Mouse (Mus musculus) heart, postnatal 0 days (tissue): ENCODE measurements at regions not wholly inside any gene's neighbourhood (a gene's known extent, or its start where the extent isn't known, plus 50 kb on each side); places are given as distances from the start of the nearest gene placed in this dataset.

Experiments used
- CTCF ChIP-seq: IDR thresholded peaks from 2 replicates; pipeline ENCODE4 v1.5.1; 2016; ENCODE audit warnings: antibody characterized with exemption, control low read depth, low read depth
- EP300 ChIP-seq: IDR thresholded peaks from 2 replicates; pipeline ENCODE4 v1.6.1; 2016; ENCODE audit warnings: antibody characterized with exemption, low read depth

DNA sequence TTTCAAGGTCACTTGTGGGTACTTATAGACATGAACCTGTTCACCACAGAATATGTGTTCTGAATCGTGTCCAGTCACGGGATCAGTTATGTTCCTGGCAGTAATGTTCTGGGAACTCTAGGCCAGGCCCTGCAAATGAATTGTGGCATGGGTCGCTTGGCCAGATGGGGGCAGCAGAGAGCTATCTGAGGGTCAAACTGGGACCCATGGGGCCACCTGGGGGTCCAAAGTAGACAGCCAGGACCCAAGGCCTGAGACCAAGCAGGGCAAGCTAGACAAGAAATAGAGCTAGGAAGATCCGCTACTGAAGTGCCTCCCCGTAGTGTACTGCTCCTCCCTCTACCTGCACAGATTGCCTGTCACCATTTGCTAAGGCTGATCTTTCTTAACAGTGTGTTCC, 623.4 kb downstream of the Insc start:
- TF ChIP-seq CTCF = peak; percentile 85
- no peak for TF ChIP-seq EP300
